ENCODE assay signal across 20 mouse cellular contexts in the genomic region with DNA sequence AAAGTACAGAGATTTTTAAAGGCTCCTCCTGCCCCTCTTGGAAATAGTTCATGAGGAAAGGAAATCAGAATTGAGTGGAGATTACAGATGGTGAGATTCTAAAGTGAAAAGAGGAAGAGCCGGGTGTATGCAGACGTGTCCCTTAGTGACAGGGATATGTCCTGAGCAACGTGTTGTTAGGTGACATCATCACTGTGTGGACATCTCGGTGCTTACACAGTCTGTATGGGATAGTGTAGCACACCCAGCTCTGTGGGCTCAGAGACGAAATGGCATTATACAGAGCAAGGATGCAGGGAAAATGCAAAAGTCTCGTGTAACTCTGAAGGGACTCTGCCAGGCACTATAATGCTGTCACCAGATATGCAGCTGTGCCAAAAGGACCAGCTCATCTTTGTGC.
DNase-seq lines count a peak whose midpoint lies in the region; ATAC-seq and TF ChIP-seq lines count a peak whose summit lies in the region.
"Had no signal": no experiment of that assay in that cellular context is flagged by ENCODE, and none has a peak within 500 bp of the region (broad histone marks: within the 10 kb centered on the region; RNA-seq: fewer than 3 reads in every experiment).

No protein-coding gene starts in this region.

- H3K4me2 ChIP-seq in hindbrain, postnatal 0 days (ENCODE audit: low read depth, low read length) = no peak overlapping the region
- no peak overlapping the region for H3K4me2 ChIP-seq in hindbrain, embryonic 12.5 days (replicated peaks)
- H3K4me2 ChIP-seq in midbrain, embryonic 13.5 days (replicated peaks) = no peak overlapping the region
- H3K4me2 ChIP-seq in midbrain, embryonic 16.5 days (ENCODE audit: low read length) = no peak overlapping the region
- H3K4me2 ChIP-seq: hindbrain, embryonic 15.5 days; limb, embryonic 12.5 days; liver, embryonic 13.5 days; lung, embryonic 15.5 days; neural tube, embryonic 13.5 days had no signal

- no peaks in the 10 kb centered on the region for H3K36me3 ChIP-seq in hindbrain, postnatal 0 days (ENCODE audit: insufficient read depth, low read length)
- no peaks in the 10 kb centered on the region for H3K36me3 ChIP-seq in hindbrain, embryonic 12.5 days
- H3K36me3 ChIP-seq in midbrain, embryonic 13.5 days = no peaks in the 10 kb centered on the region
- no peaks in the 10 kb centered on the region for H3K36me3 ChIP-seq in midbrain, embryonic 16.5 days (ENCODE audit: control insufficient read depth, insufficient read depth, low read length)
- H3K36me3 ChIP-seq: heart, embryonic 10.5 days; hindbrain, embryonic 15.5 days; limb, embryonic 12.5 days; liver, embryonic 13.5 days; lung, embryonic 15.5 days; neural tube, embryonic 13.5 days had no signal

- no peaks in the 10 kb centered on the region for H3K9me3 ChIP-seq in hindbrain, postnatal 0 days (ENCODE audit: low read length)
- H3K9me3 ChIP-seq in hindbrain, embryonic 12.5 days (replicated peaks) = no peaks in the 10 kb centered on the region
- no peaks in the 10 kb centered on the region for H3K9me3 ChIP-seq in midbrain, embryonic 13.5 days
- H3K9me3 ChIP-seq in midbrain, embryonic 16.5 days (replicated peaks; ENCODE audit: control insufficient read depth, low read length, poor library complexity, severe bottlenecking) = no peaks in the 10 kb centered on the region
- H3K9me3 ChIP-seq: heart, embryonic 10.5 days; hindbrain, embryonic 15.5 days; limb, embryonic 12.5 days; liver, embryonic 13.5 days; lung, embryonic 15.5 days; neural tube, embryonic 13.5 days had no signal

- no peak for DNase-seq in hindbrain, postnatal 0 days (ENCODE audit: low spot score)
- peak; percentile 5 to 11 for DNase-seq in frontal cortex, postnatal 14 days (ENCODE audit: low spot score in 2 of 2)
- DNase-seq in spleen, postnatal 10 days (ENCODE audit: low spot score in 2 of 2) = no peak
- DNase-seq in right cerebral cortex, postnatal 14 days = no peak
- DNase-seq: cerebellum, postnatal 25 days; gastrocnemius, postnatal 36 days; heart, postnatal 10 days; liver, embryonic 13.5 days; thymus, adult 2 months had no signal

- no peak for TF ChIP-seq CTCF in hindbrain, postnatal 0 days (IDR thresholded peaks at IDR 0.05; ENCODE audit: low read depth)

- no peak overlapping the region for H3K4me3 ChIP-seq in hindbrain, postnatal 0 days (ENCODE audit: low read length)
- no peak overlapping the region for H3K4me3 ChIP-seq in hindbrain, embryonic 12.5 days
- no peak overlapping the region for H3K4me3 ChIP-seq in midbrain, embryonic 13.5 days (replicated peaks)
- no peak overlapping the region for H3K4me3 ChIP-seq in midbrain, embryonic 16.5 days (ENCODE audit: low read depth, low read length)
- H3K4me3 ChIP-seq: erythroblast, embryonic 14.5 days; heart, embryonic 10.5 days; hindbrain, embryonic 15.5 days; limb, embryonic 12.5 days; liver, embryonic 13.5 days; lung, embryonic 15.5 days; neural tube, embryonic 13.5 days had no signal

- no peak overlapping the region for H3K9ac ChIP-seq in hindbrain, postnatal 0 days (replicated peaks; ENCODE audit: low read length)
- H3K9ac ChIP-seq in hindbrain, embryonic 12.5 days = no peak overlapping the region
- H3K9ac ChIP-seq in midbrain, embryonic 13.5 days (replicated peaks) = no peak overlapping the region
- no peak overlapping the region for H3K9ac ChIP-seq in midbrain, embryonic 16.5 days (ENCODE audit: low read depth, low read length)
- H3K9ac ChIP-seq: hindbrain, embryonic 15.5 days; limb, embryonic 12.5 days; liver, embryonic 13.5 days; lung, embryonic 15.5 days; neural tube, embryonic 13.5 days had no signal

- H3K4me1 ChIP-seq in hindbrain, postnatal 0 days (ENCODE audit: insufficient read depth, low read length) = no peaks in the 10 kb centered on the region
- no peaks in the 10 kb centered on the region for H3K4me1 ChIP-seq in hindbrain, embryonic 12.5 days
- no peaks in the 10 kb centered on the region for H3K4me1 ChIP-seq in midbrain, embryonic 13.5 days (replicated peaks)
- 0 out of 2 replicates have a peak, but pooled peaks cover 2% of the 10 kb centered on the region for H3K4me1 ChIP-seq in midbrain, embryonic 16.5 days (ENCODE audit: control insufficient read depth, insufficient read depth, low read length)
- H3K4me1 ChIP-seq: heart, embryonic 10.5 days; hindbrain, embryonic 15.5 days; limb, embryonic 12.5 days; liver, embryonic 13.5 days; lung, embryonic 15.5 days; neural tube, embryonic 13.5 days had no signal

- no peak overlapping the region for H3K27ac ChIP-seq in hindbrain, postnatal 0 days
- H3K27ac ChIP-seq in hindbrain, embryonic 12.5 days = no peak overlapping the region
- H3K27ac ChIP-seq in midbrain, embryonic 13.5 days = no peak overlapping the region
- H3K27ac ChIP-seq in midbrain, embryonic 16.5 days (ENCODE audit: low read length) = no peak overlapping the region
- H3K27ac ChIP-seq: heart, embryonic 10.5 days; hindbrain, embryonic 15.5 days; limb, embryonic 12.5 days; liver, embryonic 13.5 days; lung, embryonic 15.5 days; macrophage; neural tube, embryonic 13.5 days had no signal

- H3K27me3 ChIP-seq in hindbrain, postnatal 0 days (ENCODE audit: insufficient read depth, low read length) = no peaks in the 10 kb centered on the region
- H3K27me3 ChIP-seq in hindbrain, embryonic 12.5 days = no peaks in the 10 kb centered on the region
- H3K27me3 ChIP-seq in midbrain, embryonic 13.5 days = no peaks in the 10 kb centered on the region
- no peaks in the 10 kb centered on the region for H3K27me3 ChIP-seq in midbrain, embryonic 16.5 days (ENCODE audit: control insufficient read depth, insufficient read depth, low read depth, low read length)
- H3K27me3 ChIP-seq: hindbrain, embryonic 15.5 days; limb, embryonic 12.5 days; liver, embryonic 13.5 days; lung, embryonic 15.5 days; neural tube, embryonic 13.5 days had no signal

- ATAC-seq in hindbrain, postnatal 0 days = peak; percentile 64; the same call in 1 of the 2 replicates
- no peak for ATAC-seq in hindbrain, embryonic 12.5 days (ENCODE audit: low FRiP score)
- ATAC-seq in midbrain, embryonic 13.5 days = 0 out of 2 replicates have a peak, but pooled peaks have one; percentile 43
- ATAC-seq in midbrain, embryonic 16.5 days = no peak
- ATAC-seq: intestine, postnatal 0 days had no signal

- WGBS in hindbrain, postnatal 0 days = 76% methylated on average over 6 of the region's 6 CpGs
- WGBS in hindbrain, embryonic 12.5 days = 77% methylated on average over 6 of the region's 6 CpGs
- 77% methylated on average over 6 of the region's 6 CpGs for WGBS in midbrain, embryonic 13.5 days
- WGBS in midbrain, embryonic 16.5 days = 75% methylated on average over 6 of the region's 6 CpGs

Comparison
In these comparisons a context has a peak if more than half of its experiments do, and no peak if none do; other contexts are left out.
1. ATAC-seq: peak in hindbrain, postnatal 0 days (single experiment) and midbrain, embryonic 13.5 days (single experiment); none in hindbrain, embryonic 12.5 days (single experiment) and midbrain, embryonic 16.5 days (single experiment).
2. DNase-seq: peak in frontal cortex, postnatal 14 days (2 of 2); none in hindbrain, postnatal 0 days (single experiment), spleen, postnatal 10 days (0 of 2) and right cerebral cortex, postnatal 14 days (single experiment).